ENCODE assay signal across 10 mouse cellular contexts in the genomic region with DNA sequence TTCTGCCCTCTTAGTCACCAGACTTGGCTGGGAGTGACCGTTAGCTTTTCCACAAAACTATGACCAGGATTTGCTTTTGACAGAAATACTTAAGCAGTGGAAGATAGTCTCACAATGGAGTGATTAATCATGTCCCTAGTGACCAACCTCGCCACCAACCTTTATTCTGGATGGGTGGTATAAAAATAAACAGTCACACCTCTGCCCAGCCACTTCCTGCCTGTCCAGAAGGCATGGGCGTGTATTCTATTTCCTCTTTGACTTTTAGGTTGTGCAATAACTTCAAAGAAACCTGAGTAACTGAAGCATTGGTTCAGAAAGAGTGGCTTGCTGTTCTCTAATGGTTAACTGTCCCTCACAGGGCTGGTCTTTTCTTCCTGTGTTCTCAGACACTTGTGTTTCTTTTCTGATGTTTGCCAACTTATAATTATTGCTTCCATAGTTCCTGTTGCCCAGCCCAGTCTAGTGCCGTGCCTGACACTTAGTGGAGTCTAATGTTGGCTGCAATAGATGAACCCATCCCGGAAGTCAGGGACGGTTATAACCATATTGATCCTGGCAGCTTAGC. TPM values are rescaled to one million over a fixed set of nuclear protein-coding genes. Genes with fewer than 3 reads are reported as not detected.
A peak's percentile ranks its signal among the peaks of the same experiment; 100 is the strongest.
DNase-seq lines count a peak whose midpoint lies in the region; ATAC-seq and TF ChIP-seq lines count a peak whose summit lies in the region.
"Had no signal": no experiment of that assay in that cellular context is flagged by ENCODE, and none has a peak within 500 bp of the region (broad histone marks: within the 10 kb centered on the region; RNA-seq: fewer than 3 reads in every experiment).

No protein-coding gene starts in this region.

- H3K4me3 ChIP-seq in C2C12 (ENCODE audit: insufficient read depth, poor library complexity, severe bottlenecking): no peak overlapping the region
- H3K4me3 ChIP-seq in forebrain, embryonic 14.5 days (ENCODE audit: low read depth, low read length): no peak overlapping the region
- H3K4me3 ChIP-seq: layer of hippocampus, adult 2 months; neural tube, embryonic 13.5 days had no signal

- H3K9me3 ChIP-seq in forebrain, embryonic 14.5 days (replicated peaks; ENCODE audit: control insufficient read depth, low read length): no peaks in the 10 kb centered on the region
- H3K9me3 ChIP-seq: neural tube, embryonic 13.5 days had no signal

- H3K9ac ChIP-seq in forebrain, embryonic 14.5 days (ENCODE audit: low read length): no peak overlapping the region
- H3K9ac ChIP-seq: neural tube, embryonic 13.5 days had no signal

- peak; percentile 89 for DNase-seq in heart, adult 11 months
- no peak for DNase-seq in heart, postnatal 10 days
- DNase-seq in lung, postnatal 25 days (ENCODE audit: low spot score): peak; percentile 63
- no peak for DNase-seq in forebrain, embryonic 14.5 days (ENCODE audit: low spot score)
- DNase-seq in testis, postnatal 14 days (ENCODE audit: low spot score): no peak
- DNase-seq in layer of hippocampus, postnatal 36 days: no peak

- no peaks in the 10 kb centered on the region for H3K36me3 ChIP-seq in C2C12 (ENCODE audit: control insufficient read depth, insufficient read depth)
- no peaks in the 10 kb centered on the region for H3K36me3 ChIP-seq in forebrain, embryonic 14.5 days (ENCODE audit: control insufficient read depth, insufficient read depth, low read length)
- H3K36me3 ChIP-seq: neural tube, embryonic 13.5 days had no signal

- H3K79me3 ChIP-seq in C2C12 (ENCODE audit: low read depth): no peaks in the 10 kb centered on the region

- ATAC-seq in hematopoietic stem cell, adult 5-6 weeks (replicated peaks in 1 of 2; ENCODE audit: insufficient read depth in 1 of 2, low FRiP score in 2 of 2, low TSS enrichment in 1 of 2, low read depth in 1 of 2, poor library complexity in 2 of 2, severe bottlenecking in 2 of 2): peak; percentile 47 to 65; a peak in 2 of 4 replicates
- no peak for ATAC-seq in forebrain, embryonic 14.5 days

- no peaks in the 10 kb centered on the region for H3K27me3 ChIP-seq in C2C12 (ENCODE audit: control insufficient read depth, insufficient read depth, insufficient read length)
- H3K27me3 ChIP-seq in forebrain, embryonic 14.5 days (replicated peaks; ENCODE audit: control insufficient read depth, insufficient read depth, low read length): no peaks in the 10 kb centered on the region
- H3K27me3 ChIP-seq: neural tube, embryonic 13.5 days had no signal

- TF ChIP-seq CTCF in C2C12 (IDR thresholded peaks at IDR 0.05; ENCODE audit: control insufficient read depth, insufficient read depth, insufficient read length): no peak

- no peaks in the 10 kb centered on the region for H3K4me1 ChIP-seq in forebrain, embryonic 14.5 days (ENCODE audit: control insufficient read depth, insufficient read depth, low read length)
- H3K4me1 ChIP-seq: neural tube, embryonic 13.5 days had no signal

- 78% methylated on average over 6 of the region's 6 CpGs for WGBS in forebrain, embryonic 14.5 days

- no peak overlapping the region for H3K27ac ChIP-seq in forebrain, embryonic 14.5 days (ENCODE audit: low read depth, low read length)
- H3K27ac ChIP-seq: layer of hippocampus, adult 2 months; neural tube, embryonic 13.5 days had no signal

- peak overlapping the region; percentile 7 for H3ac ChIP-seq in C2C12 (ENCODE audit: control insufficient read depth, insufficient read length, low read depth)

- no peaks in the 10 kb centered on the region for H3K79me2 ChIP-seq in C2C12 (ENCODE audit: control insufficient read depth, insufficient read depth)

- H3K4me2 ChIP-seq in forebrain, embryonic 14.5 days (ENCODE audit: low read length): no peak overlapping the region
- H3K4me2 ChIP-seq: neural tube, embryonic 13.5 days had no signal

- intact Hi-C loops in heart, postnatal 10 days (cut with DNase I): loop anchor here (5.0 kb wide), 1 partner anchor 35 kb away; no protein-coding TSS in a partner anchor

TF ChIP-seq in C2C12, 6 proteins besides CTCF, POLR2A, EP300 and RAD21:
- TF ChIP-seq MYOG (IDR thresholded peaks at IDR 0.05; ENCODE audit: control insufficient read depth, extremely low read depth, insufficient read length) (no peak), MAX (IDR thresholded peaks at IDR 0.05) (peak; percentile 65), CEBPB (IDR thresholded peaks at IDR 0.05; ENCODE audit: low read depth) (peak; percentile 100)
TF ChIP-seq in C2C12: peak in this region for 2.

RNA-seq across cellular contexts. Expression of gene Anxa2, which starts 10.9 kb away (rescaled TPM):
- total RNA-seq in heart, postnatal 10 days (2021): 100 to 1,000 TPM; 207 to 221 TPM
- polyA plus RNA-seq in C2C12 (2012; fragmentation: generic; extraction: Trizol): 2,389 TPM
- total RNA-seq in hematopoietic stem cell, adult 5-6 weeks (2017): 47.5 and 80.7 TPM in 2 replicates
- 109 and 118 TPM in 2 replicates for polyA plus RNA-seq in forebrain, embryonic 14.5 days (2014; fragmentation: Nextera tagmentation; extraction: Ambion mirVana)
- total RNA-seq in layer of hippocampus, postnatal 36 days (2021): 10 to 100 TPM in 1 of 2 experiments, 1 to 10 TPM in 1; 6.1 to 10.9 TPM

RNA-seq across cellular contexts. Expression of gene Ice2, which starts 44.8 kb away (rescaled TPM):
- 10 to 100 TPM in 1 of 2 experiments, 1 to 10 TPM in 1; 8.6 to 10.2 TPM for total RNA-seq in heart, postnatal 10 days (2021)
- polyA plus RNA-seq in C2C12 (2012; fragmentation: generic; extraction: Trizol): 2.6 TPM
- total RNA-seq in hematopoietic stem cell, adult 5-6 weeks (2017): 23.4 and 26.0 TPM in 2 replicates
- polyA plus RNA-seq in forebrain, embryonic 14.5 days (2014; fragmentation: Nextera tagmentation; extraction: Ambion mirVana): 12.9 and 13.8 TPM in 2 replicates
- total RNA-seq in layer of hippocampus, postnatal 36 days (2021): 10 to 100 TPM; 13.6 to 14.4 TPM

Comparison
In these comparisons a context has a peak if more than half of its experiments do, and no peak if none do; other contexts are left out.
1. DNase-seq: peak in heart, adult 11 months (single experiment) and lung, postnatal 25 days (single experiment); none in heart, postnatal 10 days (0 of 2), forebrain, embryonic 14.5 days (single experiment), testis, postnatal 14 days (single experiment) and layer of hippocampus, postnatal 36 days (0 of 2).